Mouse (Mus musculus) layer of hippocampus, postnatal 10 days (tissue): Measurements from ENCODE around the gene Atpif1. TPM values are rescaled to one million over a fixed set of nuclear protein-coding genes. Genes with fewer than 3 reads are reported as not detected.
A peak's percentile ranks its signal among the peaks of the same experiment; 100 is the strongest.

Experiments used
- DNase-seq, 2 experiments: peaks; one replicate each; pipeline ENCODE4 v3.0.0; 2021; ENCODE audit warnings: low spot score in 2 of 2
- total RNA-seq, 2 experiments: library from RNA; stranded (reverse); gene quantifications; 2 replicates each; pipeline ENCODE4 v1.2.3; 2021

Atpif1 gene
- total RNA-seq, 2 experiments from 2014 or later, result 649 to 727 TPM

DNA sequence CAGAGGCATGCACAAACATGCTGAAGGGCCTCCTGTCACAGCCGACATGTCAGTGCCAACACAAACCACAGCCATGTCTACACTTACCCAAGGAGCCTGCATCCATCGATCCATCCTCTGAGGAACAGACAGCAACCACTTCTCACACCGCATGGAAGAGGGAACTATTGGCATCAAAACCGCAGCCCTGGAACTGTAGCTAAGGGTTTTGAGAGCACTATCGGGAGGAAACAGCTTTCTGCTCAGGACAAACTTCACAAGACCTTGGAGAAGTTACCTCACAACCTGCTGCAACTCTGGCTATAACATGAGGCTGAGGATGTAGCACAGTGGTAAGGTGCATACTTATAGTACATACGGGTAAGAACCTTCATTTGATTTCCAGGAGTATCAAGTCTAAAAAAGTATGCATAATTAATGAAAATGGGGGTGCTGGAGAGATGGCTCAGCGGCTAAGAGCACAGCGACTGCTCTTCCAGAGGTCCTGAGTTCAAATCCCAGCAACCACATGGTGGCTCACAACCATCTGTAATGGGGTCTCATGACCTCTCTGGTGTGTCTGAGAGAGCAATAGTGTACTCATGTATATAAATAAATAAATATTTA lies 5.4 kb downstream of the Atpif1 start:
- no peak for DNase-seq

DNA sequence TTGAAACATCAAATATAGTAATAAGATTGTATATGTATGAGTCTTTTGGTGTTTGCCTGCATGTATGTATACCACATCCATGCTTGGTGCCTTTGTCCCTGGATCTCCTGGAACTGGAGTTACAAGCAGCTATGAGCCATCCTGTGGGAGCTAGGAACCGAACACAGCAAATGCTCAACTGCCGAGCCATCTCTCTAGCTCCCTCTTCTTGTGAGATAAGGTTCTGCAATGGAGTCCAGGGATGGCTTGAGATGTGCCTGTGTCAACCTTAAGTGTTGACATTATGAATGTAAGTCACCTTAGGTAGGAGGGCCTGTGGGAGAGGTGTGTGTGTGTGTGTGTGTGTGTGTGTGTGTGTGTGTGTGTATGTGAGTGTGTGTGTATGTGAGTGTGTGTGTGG lies 6.8 kb downstream of the Atpif1 start:
- DNase-seq, result no peak

GRCm38 (mm10) chr4:132524808-132525207 lies 8.7 kb downstream of the Atpif1 start:
- no peak for DNase-seq

GRCm38 (mm10) chr4:132524321-132524741 lies 9.1 kb downstream of the Atpif1 start:
- no peak for DNase-seq

DNA sequence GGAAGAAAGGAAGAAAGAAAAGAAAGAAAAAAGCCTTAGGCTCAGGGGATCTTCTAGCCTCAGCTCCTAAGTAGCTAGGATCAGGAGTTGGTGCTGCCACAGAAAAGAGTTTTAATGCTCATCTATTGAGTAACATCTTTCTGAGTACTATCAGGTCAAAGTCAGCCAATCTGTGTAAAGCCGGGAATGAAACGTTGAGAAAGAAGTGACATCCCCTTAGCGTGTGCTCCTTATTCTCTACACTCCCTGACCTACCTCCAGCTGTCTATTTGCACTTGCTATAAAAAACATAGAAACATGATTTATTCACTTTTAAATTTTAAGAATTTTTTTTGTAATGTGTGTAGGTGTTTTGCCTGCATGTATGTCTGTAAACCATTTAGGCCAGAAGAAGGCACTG lies 14.3 kb downstream of the Atpif1 start:
- no peak for DNase-seq

DNA sequence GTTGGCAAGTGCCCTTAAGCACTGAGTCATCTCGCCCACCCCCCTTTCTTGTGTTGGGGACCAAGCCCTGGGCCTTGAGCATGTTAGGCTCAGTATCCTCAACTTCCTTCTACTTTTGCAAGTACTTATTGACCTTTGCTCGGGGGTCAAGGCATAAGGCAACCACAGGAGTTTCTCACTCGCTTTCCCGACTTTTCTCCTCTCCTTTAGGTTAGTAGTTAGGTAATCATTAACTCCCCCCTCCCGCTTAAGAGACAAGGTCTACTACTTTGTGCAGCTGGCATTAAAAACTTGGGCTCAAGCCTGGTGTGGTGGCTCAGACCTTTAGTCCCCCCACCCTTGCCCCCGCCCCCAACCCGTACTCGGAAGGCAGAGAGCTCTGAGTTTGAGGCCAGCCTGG lies 15.4 kb downstream of the Atpif1 start:
- DNase-seq, result no peak

- DNase-seq, result peak; percentile 82 to 87
These were observed 17.9 kb downstream of the Atpif1 start for GRCm38 (mm10) chr4:132515369-132516155.

DNA sequence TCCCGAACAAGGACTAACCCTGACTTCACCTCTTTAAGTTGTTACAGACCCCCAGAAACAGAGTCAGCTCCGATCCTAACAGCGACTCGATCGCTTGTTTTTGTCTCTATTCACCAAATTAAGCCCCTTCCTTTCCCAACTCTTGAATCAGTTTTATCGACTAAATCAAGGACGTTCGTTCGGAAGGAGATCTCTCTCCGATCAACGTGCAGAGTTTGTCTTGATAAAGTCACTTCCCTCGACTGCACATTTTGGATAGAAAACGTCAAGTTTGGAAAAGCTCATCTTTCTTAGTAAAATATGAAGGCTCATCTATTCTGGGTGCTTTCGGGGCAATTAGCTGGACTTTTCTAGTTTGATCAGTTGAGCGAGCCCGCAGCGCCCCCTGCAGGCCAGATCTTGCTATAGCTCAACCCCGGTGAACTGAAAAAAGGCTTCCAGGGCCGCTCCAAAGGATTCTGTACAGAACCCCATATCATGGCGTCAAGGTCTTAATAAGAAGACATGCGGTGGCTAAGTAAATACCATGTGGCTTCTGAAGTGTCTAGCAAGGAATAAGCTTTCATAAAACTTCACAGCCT lies 18.8 kb downstream of the Atpif1 start:
- peak; percentile 88 to 91 for DNase-seq

GRCm38 (mm10) chr4:132513395-132514273 lies 19.8 kb downstream of the Atpif1 start:
- DNase-seq, result peak in 1 of 2 experiments; percentile 18

DNA sequence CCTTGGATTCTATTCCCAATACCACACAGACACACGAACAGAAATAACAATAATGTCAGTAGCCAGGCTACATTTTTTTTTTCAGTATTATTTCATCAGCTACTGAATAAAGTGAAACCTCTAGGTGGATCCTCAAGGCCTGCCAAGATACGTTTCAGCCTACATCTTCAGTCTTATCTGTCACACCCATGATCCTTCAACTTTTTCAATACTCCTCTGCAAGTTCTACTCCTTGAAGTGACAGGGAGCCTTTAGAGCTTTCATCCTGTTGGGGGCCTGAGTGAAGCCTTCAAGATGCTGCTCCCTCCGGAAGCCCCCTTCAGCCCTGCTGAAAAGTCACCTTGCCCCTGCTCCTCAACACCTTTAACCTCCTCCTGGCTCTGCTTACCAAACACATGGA lies 21.4 kb downstream of the Atpif1 start:
- DNase-seq, result no peak

GRCm38 (mm10) chr4:132510352-132510798 lies 23.1 kb downstream of the Atpif1 start, which contains the start of gene Sesn2:
Gene Sesn2, minus strand, starts transcription at chr4:132510501.
- DNase-seq, result peak; percentile 95 to 96

GRCm38 (mm10) chr4:132509621-132510296 lies 23.7 kb downstream of the Atpif1 start:
- peak; percentile 63 to 76 for DNase-seq

DNA sequence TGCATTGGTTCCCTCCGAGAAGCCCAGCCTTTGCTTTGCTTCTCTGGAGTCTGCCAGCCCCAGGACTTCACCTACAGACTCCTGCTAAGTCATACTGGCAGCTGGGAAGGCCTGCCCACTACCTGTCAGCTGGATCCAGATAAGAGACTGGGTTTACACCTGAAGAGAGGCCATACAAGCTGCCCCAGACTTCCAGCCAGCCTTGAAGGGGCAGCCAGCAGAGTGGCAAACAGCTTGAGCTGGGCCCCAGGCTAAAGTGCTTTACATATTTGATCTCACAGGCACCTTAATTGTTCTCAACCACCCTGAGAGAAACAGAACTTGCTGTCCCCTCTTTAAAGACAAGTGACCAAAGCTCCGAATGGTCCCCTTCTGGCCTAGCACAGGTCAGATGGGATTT lies 26.2 kb downstream of the Atpif1 start:
- no peak for DNase-seq

DNA sequence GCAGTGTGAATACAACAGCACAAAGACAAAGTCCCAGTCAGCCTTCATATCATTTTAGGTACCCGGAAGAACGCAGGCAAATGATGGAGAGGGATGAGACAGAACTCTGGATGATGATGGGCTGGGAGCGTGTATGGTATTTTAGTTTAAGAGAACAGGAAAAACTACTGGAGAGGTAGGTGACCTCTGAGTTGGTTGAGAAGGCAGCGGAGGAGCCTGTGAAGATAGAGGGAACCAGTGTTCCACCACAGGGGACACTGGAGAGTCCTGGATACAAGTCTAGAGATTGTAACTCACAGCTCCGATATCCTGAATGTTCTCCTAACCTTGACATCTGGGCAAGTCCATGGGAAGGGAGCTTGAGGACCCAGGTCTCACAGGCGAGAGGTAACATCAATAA lies 27.2 kb downstream of the Atpif1 start:
- DNase-seq, result no peak

DNA sequence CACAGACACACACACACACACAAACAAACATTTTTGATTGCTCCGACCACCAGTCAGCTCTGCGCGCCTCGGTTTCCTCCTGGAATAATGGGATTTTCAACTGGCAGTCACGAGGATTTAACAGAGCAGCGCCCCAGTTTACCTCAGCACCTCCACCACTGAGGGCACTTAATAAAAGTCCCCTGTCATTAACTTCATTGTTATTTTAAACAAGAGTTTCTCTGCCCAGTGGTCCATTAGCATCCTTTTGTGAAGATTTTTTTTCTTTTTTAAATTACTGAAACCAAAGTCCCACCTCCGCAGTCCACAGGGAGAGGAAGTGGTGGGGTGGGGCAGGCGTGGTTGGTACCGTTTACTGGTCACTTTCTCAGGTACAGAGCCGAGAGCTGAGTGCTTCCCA lies 27.7 kb downstream of the Atpif1 start:
- no peak for DNase-seq

- no peak for DNase-seq
These were observed 28.3 kb downstream of the Atpif1 start for GRCm38 (mm10) chr4:132505034-132505738.

- DNase-seq, result no peak
These were observed 30.1 kb downstream of the Atpif1 start for GRCm38 (mm10) chr4:132503344-132503743.

DNA sequence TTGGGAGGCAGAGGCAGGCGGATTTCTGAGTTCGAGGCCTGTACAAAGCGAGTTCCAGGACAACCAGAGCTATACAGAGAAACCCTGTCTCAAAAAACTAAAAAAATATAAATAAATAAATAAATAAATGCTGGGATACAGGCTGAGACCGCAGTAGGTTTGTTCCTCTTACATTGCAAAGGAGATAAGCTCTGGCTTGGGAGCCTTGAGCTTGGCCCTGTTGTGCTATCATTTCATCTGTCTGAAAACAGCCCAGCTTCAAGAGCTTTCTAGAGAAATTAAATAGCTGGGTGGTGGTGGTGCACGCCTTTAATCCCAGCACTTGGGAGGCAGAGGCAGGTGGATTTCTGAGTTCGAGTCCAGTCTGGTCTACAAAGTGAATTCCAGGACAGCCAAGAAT lies 31.8 kb downstream of the Atpif1 start:
- no peak for DNase-seq

DNA sequence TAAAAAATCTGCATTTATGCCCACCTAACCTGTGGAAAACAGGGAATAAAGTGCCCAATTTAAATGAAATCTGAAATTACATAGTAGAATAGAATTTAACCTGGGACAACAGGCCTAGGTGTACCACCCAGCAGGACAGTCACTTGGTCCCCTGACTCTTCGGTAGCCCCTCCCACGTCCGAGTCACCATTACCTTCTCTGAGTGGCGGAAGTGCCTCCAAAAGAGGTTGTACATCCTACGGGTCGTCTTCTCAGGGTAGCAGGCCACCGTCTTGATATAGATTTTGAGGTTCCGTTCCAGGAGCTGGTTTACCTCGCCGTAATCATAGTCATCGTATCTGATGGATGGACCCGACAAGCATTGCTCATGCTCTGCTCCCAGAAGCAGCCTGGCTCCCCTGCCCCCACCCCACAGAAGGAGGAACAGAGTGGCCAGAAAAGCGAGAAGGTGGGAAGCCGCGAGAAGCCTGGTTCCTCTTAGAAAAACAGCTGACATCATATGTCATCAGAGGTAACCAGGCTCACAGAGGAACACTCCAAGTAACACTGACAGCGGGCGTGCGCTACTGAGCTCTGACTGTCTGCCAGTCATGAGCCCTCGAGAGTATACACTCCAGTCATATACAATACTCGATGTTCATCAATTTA lies 39.1 kb downstream of the Atpif1 start:
- peak; percentile 24 to 27 for DNase-seq
